Mouse (Mus musculus): ENCODE data around the gene D11Wsu47e.

- no peak for TF ChIP-seq CTCF (IDR thresholded peaks at IDR 0.05; ENCODE audit: extremely low read depth, insufficient read length, insufficient replicate concordance, low read depth, low read length)
- TF ChIP-seq POLR2A (IDR thresholded peaks at IDR 0.05; ENCODE audit: low read depth, low read length): no peak
Observed at GRCm38 (mm10) chr11:113654105-113654504, 30.1 kb upstream of the D11Wsu47e start.

Data from small intestine, adult 2 months (tissue).